Mouse (Mus musculus): ENCODE data around the gene Vps45. TPM values are rescaled to one million over a fixed set of nuclear protein-coding genes. Genes with fewer than 3 reads are reported as not detected.
A peak's percentile ranks its signal among the peaks of the same experiment; 100 is the strongest.

Vps45 gene
- polyA plus RNA-seq, 1 experiment from 2014 or later: 27.9 TPM

GRCm38 (mm10) chr3:96066741-96067140, 8.5 kb upstream of the Vps45 start:
- WGBS: 90% methylated on average over 5 of the region's 5 CpGs
- no peak for DNase-seq (ENCODE audit: low spot score)
- no peak for ATAC-seq (ENCODE audit: low FRiP score)
- Histone ChIP-seq H3K27ac (ENCODE audit: low read depth, low read length) (no peak overlapping the region), H3K27me3 (ENCODE audit: control insufficient read depth, insufficient read depth, low read length) (no peaks in the 10 kb centered on the region), H3K9ac (ENCODE audit: low read depth, low read length) (no peak overlapping the region), H3K4me1 (replicated peaks; ENCODE audit: control insufficient read depth, insufficient read depth, low read length) (no peaks in the 10 kb centered on the region), H3K36me3 (ENCODE audit: control insufficient read depth, insufficient read depth, low read length) (no peaks in the 10 kb centered on the region), H3K4me2 (replicated peaks; ENCODE audit: low read depth, low read length) (no peak overlapping the region), H3K9me3 (ENCODE audit: control insufficient read depth, low read length) (no peaks in the 10 kb centered on the region), H3K4me3 (ENCODE audit: low read depth, low read length) (no peak overlapping the region)

- H3K4me1 ChIP-seq (replicated peaks; ENCODE audit: control insufficient read depth, insufficient read depth, low read length): no peaks in the 10 kb centered on the region
- no peak for ATAC-seq (ENCODE audit: low FRiP score)
- no peaks in the 10 kb centered on the region for H3K36me3 ChIP-seq (ENCODE audit: control insufficient read depth, insufficient read depth, low read length)
- WGBS: 42% methylated on average over 20 of the region's 20 CpGs
- peak; percentile 71 for DNase-seq (ENCODE audit: low spot score)
- no peaks in the 10 kb centered on the region for H3K9me3 ChIP-seq (ENCODE audit: control insufficient read depth, low read length)
- H3K4me2 ChIP-seq (replicated peaks; ENCODE audit: low read depth, low read length): no peak overlapping the region
- H3K9ac ChIP-seq (ENCODE audit: low read depth, low read length): no peak overlapping the region
- no peaks in the 10 kb centered on the region for H3K27me3 ChIP-seq (ENCODE audit: control insufficient read depth, insufficient read depth, low read length)
- H3K4me3 ChIP-seq (ENCODE audit: low read depth, low read length): no peak overlapping the region
- no peak overlapping the region for H3K27ac ChIP-seq (ENCODE audit: low read depth, low read length)
Observed at GRCm38 (mm10) chr3:96065754-96066375, 7.6 kb upstream of the Vps45 start.

- H3K9me3 ChIP-seq (ENCODE audit: control insufficient read depth, low read length): no peaks in the 10 kb centered on the region
- H3K27me3 ChIP-seq (ENCODE audit: control insufficient read depth, insufficient read depth, low read length): no peaks in the 10 kb centered on the region
- DNase-seq (ENCODE audit: low spot score) (no peak), ATAC-seq (ENCODE audit: low FRiP score) (no peak)
- H3K4me1 ChIP-seq (replicated peaks; ENCODE audit: control insufficient read depth, insufficient read depth, low read length): no peaks in the 10 kb centered on the region
- H3K4me2 ChIP-seq (replicated peaks; ENCODE audit: low read depth, low read length): no peak overlapping the region
- H3K36me3 ChIP-seq (ENCODE audit: control insufficient read depth, insufficient read depth, low read length): no peaks in the 10 kb centered on the region
- no peak overlapping the region for H3K27ac ChIP-seq (ENCODE audit: low read depth, low read length)
- no peak overlapping the region for H3K4me3 ChIP-seq (ENCODE audit: low read depth, low read length)
- 42% methylated on average over 4 of the region's 4 CpGs for WGBS
- H3K9ac ChIP-seq (ENCODE audit: low read depth, low read length): no peak overlapping the region
Observed at GRCm38 (mm10) chr3:96065147-96065546, 6.9 kb upstream of the Vps45 start.

GRCm38 (mm10) chr3:96064217-96064616, 6.0 kb upstream of the Vps45 start:
- 94% methylated on average over 3 of the region's 3 CpGs for WGBS
- Histone ChIP-seq H3K4me3 (ENCODE audit: low read depth, low read length) (no peak overlapping the region), H3K27me3 (ENCODE audit: control insufficient read depth, insufficient read depth, low read length) (no peaks in the 10 kb centered on the region), H3K9me3 (ENCODE audit: control insufficient read depth, low read length) (no peaks in the 10 kb centered on the region), H3K4me2 (replicated peaks; ENCODE audit: low read depth, low read length) (no peak overlapping the region), H3K4me1 (replicated peaks; ENCODE audit: control insufficient read depth, insufficient read depth, low read length) (no peaks in the 10 kb centered on the region), H3K27ac (ENCODE audit: low read depth, low read length) (no peak overlapping the region), H3K9ac (ENCODE audit: low read depth, low read length) (no peak overlapping the region), H3K36me3 (ENCODE audit: control insufficient read depth, insufficient read depth, low read length) (no peaks in the 10 kb centered on the region)
- DNase-seq (ENCODE audit: low spot score): no peak
- no peak for ATAC-seq (ENCODE audit: low FRiP score)

GRCm38 (mm10) chr3:96063299-96063698, 5.0 kb upstream of the Vps45 start:
- WGBS: 80% methylated on average over 2 of the region's 2 CpGs
- H3K36me3 ChIP-seq (ENCODE audit: control insufficient read depth, insufficient read depth, low read length): no peaks in the 10 kb centered on the region
- DNase-seq (ENCODE audit: low spot score) (no peak), ATAC-seq (ENCODE audit: low FRiP score) (no peak)
- no peak overlapping the region for H3K4me3 ChIP-seq (ENCODE audit: low read depth, low read length)
- H3K4me1 ChIP-seq (replicated peaks; ENCODE audit: control insufficient read depth, insufficient read depth, low read length): no peaks in the 10 kb centered on the region
- H3K4me2 ChIP-seq (replicated peaks; ENCODE audit: low read depth, low read length): no peak overlapping the region
- no peak overlapping the region for H3K27ac ChIP-seq (ENCODE audit: low read depth, low read length)
- no peak overlapping the region for H3K9ac ChIP-seq (ENCODE audit: low read depth, low read length)
- H3K9me3 ChIP-seq (ENCODE audit: control insufficient read depth, low read length): no peaks in the 10 kb centered on the region
- no peaks in the 10 kb centered on the region for H3K27me3 ChIP-seq (ENCODE audit: control insufficient read depth, insufficient read depth, low read length)

GRCm38 (mm10) chr3:96060146-96060545, 1.9 kb upstream of the Vps45 start:
- no peak overlapping the region for H3K4me2 ChIP-seq (replicated peaks; ENCODE audit: low read depth, low read length)
- no peak overlapping the region for H3K4me3 ChIP-seq (ENCODE audit: low read depth, low read length)
- ATAC-seq (ENCODE audit: low FRiP score) (no peak), DNase-seq (ENCODE audit: low spot score) (no peak)
- H3K27me3 ChIP-seq (ENCODE audit: control insufficient read depth, insufficient read depth, low read length): no peaks in the 10 kb centered on the region
- no peak overlapping the region for H3K9ac ChIP-seq (ENCODE audit: low read depth, low read length)
- no peaks in the 10 kb centered on the region for H3K9me3 ChIP-seq (ENCODE audit: control insufficient read depth, low read length)
- H3K4me1 ChIP-seq (replicated peaks; ENCODE audit: control insufficient read depth, insufficient read depth, low read length): no peaks in the 10 kb centered on the region
- WGBS: 84% methylated on average over 1 of the region's 1 CpGs
- no peaks in the 10 kb centered on the region for H3K36me3 ChIP-seq (ENCODE audit: control insufficient read depth, insufficient read depth, low read length)
- no peak overlapping the region for H3K27ac ChIP-seq (ENCODE audit: low read depth, low read length)

- H3K4me1 ChIP-seq (replicated peaks; ENCODE audit: control insufficient read depth, insufficient read depth, low read length): no peaks in the 10 kb centered on the region
- no peaks in the 10 kb centered on the region for H3K27me3 ChIP-seq (ENCODE audit: control insufficient read depth, insufficient read depth, low read length)
- under 1% methylated on average over 26 of the region's 26 CpGs for WGBS
Observed at GRCm38 (mm10) chr3:96057747-96058204, 490 bp downstream of the Vps45 start.

GRCm38 (mm10) chr3:96056031-96056430, 2.2 kb downstream of the Vps45 start:
- no peaks in the 10 kb centered on the region for H3K27me3 ChIP-seq (ENCODE audit: control insufficient read depth, insufficient read depth, low read length)
- DNase-seq (ENCODE audit: low spot score) (no peak), ATAC-seq (ENCODE audit: low FRiP score) (no peak)
- H3K9ac ChIP-seq (ENCODE audit: low read depth, low read length): no peak overlapping the region
- H3K27ac ChIP-seq (ENCODE audit: low read depth, low read length): no peak overlapping the region
- 88% methylated on average over 4 of the region's 4 CpGs for WGBS
- H3K36me3 ChIP-seq (ENCODE audit: control insufficient read depth, insufficient read depth, low read length): no peaks in the 10 kb centered on the region
- H3K4me1 ChIP-seq (replicated peaks; ENCODE audit: control insufficient read depth, insufficient read depth, low read length): no peaks in the 10 kb centered on the region
- H3K4me3 ChIP-seq (ENCODE audit: low read depth, low read length): no peak overlapping the region
- H3K4me2 ChIP-seq (replicated peaks; ENCODE audit: low read depth, low read length): no peak overlapping the region
- H3K9me3 ChIP-seq (ENCODE audit: control insufficient read depth, low read length): no peaks in the 10 kb centered on the region

More at GRCm38 (mm10) chr3:96057747-96058204, 490 bp downstream of the Vps45 start:
- Histone ChIP-seq H3K9ac (ENCODE audit: low read depth, low read length) (peak overlapping the region; percentile 73), H3K4me3 (ENCODE audit: low read depth, low read length) (peak overlapping the region; percentile 62), H3K36me3 (ENCODE audit: control insufficient read depth, insufficient read depth, low read length) (no peaks in the 10 kb centered on the region), H3K4me2 (replicated peaks; ENCODE audit: low read depth, low read length) (peak overlapping the region; percentile 84), H3K27ac (ENCODE audit: low read depth, low read length) (peak overlapping the region; percentile 79), H3K9me3 (ENCODE audit: control insufficient read depth, low read length) (no peaks in the 10 kb centered on the region)
- DNase-seq (ENCODE audit: low spot score) (peak; percentile 93), ATAC-seq (ENCODE audit: low FRiP score) (peak; percentile 94)

GRCm38 (mm10) chr3:96055294-96055693, 3.0 kb downstream of the Vps45 start:
- H3K9ac ChIP-seq (ENCODE audit: low read depth, low read length): no peak overlapping the region
- H3K27me3 ChIP-seq (ENCODE audit: control insufficient read depth, insufficient read depth, low read length): no peaks in the 10 kb centered on the region
- no peaks in the 10 kb centered on the region for H3K4me1 ChIP-seq (replicated peaks; ENCODE audit: control insufficient read depth, insufficient read depth, low read length)
- H3K4me2 ChIP-seq (replicated peaks; ENCODE audit: low read depth, low read length): no peak overlapping the region
- 89% methylated on average over 6 of the region's 6 CpGs for WGBS
- H3K27ac ChIP-seq (ENCODE audit: low read depth, low read length): no peak overlapping the region
- no peaks in the 10 kb centered on the region for H3K36me3 ChIP-seq (ENCODE audit: control insufficient read depth, insufficient read depth, low read length)
- no peak for ATAC-seq (ENCODE audit: low FRiP score)
- no peak for DNase-seq (ENCODE audit: low spot score)
- H3K9me3 ChIP-seq (ENCODE audit: control insufficient read depth, low read length): no peaks in the 10 kb centered on the region
- H3K4me3 ChIP-seq (ENCODE audit: low read depth, low read length): no peak overlapping the region

All from hindbrain, embryonic 11.5 days (tissue).